Mouse (Mus musculus): ENCODE data around the gene Wdcp.
A peak's percentile ranks its signal among the peaks of the same experiment; 100 is the strongest.
"Not testable (repeated sequence)": the region's sequence is repeated elsewhere in the genome, so short reads cannot be mapped to it uniquely, and the experiment has no call there.

Wdcp gene

GRCm38 (mm10) chr12:4842890-4843597, at the start of gene Wdcp:
Gene Wdcp, plus strand, starts transcription at chr12:4843303.
- peak; percentile 87 for DNase-seq

GRCm38 (mm10) chr12:4793718-4794117, 49.4 kb upstream of the Wdcp start:
- DNase-seq, result peak; percentile 46

- DNase-seq, result not testable (repeated sequence)
Measured at GRCm38 (mm10) chr12:4797471-4797870, 45.6 kb upstream of the Wdcp start.

- no peak for DNase-seq
Measured at GRCm38 (mm10) chr12:4811036-4811435, 32.1 kb upstream of the Wdcp start.

GRCm38 (mm10) chr12:4811705-4812104, 31.4 kb upstream of the Wdcp start:
- DNase-seq, result no peak

- no peak for DNase-seq
Measured at GRCm38 (mm10) chr12:4813636-4814035, 29.5 kb upstream of the Wdcp start.

GRCm38 (mm10) chr12:4816680-4817360, 26.3 kb upstream of the Wdcp start:
- no peak for DNase-seq

GRCm38 (mm10) chr12:4817361-4818101, 25.6 kb upstream of the Wdcp start, which contains the start of gene Sf3b6:
Gene Sf3b6, plus strand, starts transcription at chr12:4817544.
- DNase-seq, result peak; percentile 100

- no peak for DNase-seq
Measured at GRCm38 (mm10) chr12:4827256-4827655, 15.8 kb upstream of the Wdcp start.

GRCm38 (mm10) chr12:4836959-4837358, 6.1 kb upstream of the Wdcp start:
- no peak for DNase-seq

- DNase-seq, result no peak
Measured at GRCm38 (mm10) chr12:4840010-4840409, 3.1 kb upstream of the Wdcp start.

- no peak for DNase-seq
Measured at GRCm38 (mm10) chr12:4840741-4841140, 2.4 kb upstream of the Wdcp start.

- DNase-seq, result peak; percentile 64
Measured at GRCm38 (mm10) chr12:4841392-4841887, 1.7 kb upstream of the Wdcp start, which contains the start of gene Fkbp1b. Gene Fkbp1b, minus strand, starts transcription at chr12:4841591.

- no peak for DNase-seq
Measured at GRCm38 (mm10) chr12:4842456-4842855, 647 bp upstream of the Wdcp start.

- peak; percentile 46 for DNase-seq
Measured at GRCm38 (mm10) chr12:4843741-4844140, 638 bp downstream of the Wdcp start.

GRCm38 (mm10) chr12:4856160-4856559, 13.1 kb downstream of the Wdcp start:
- peak; percentile 47 for DNase-seq

GRCm38 (mm10) chr12:4856834-4857233, 13.7 kb downstream of the Wdcp start:
- DNase-seq, result no peak

- no peak for DNase-seq
Measured at GRCm38 (mm10) chr12:4859241-4859914, 16.3 kb downstream of the Wdcp start.

GRCm38 (mm10) chr12:4862672-4863071, 19.6 kb downstream of the Wdcp start:
- DNase-seq, result no peak

- no peak for DNase-seq
Measured at GRCm38 (mm10) chr12:4863654-4864337, 20.7 kb downstream of the Wdcp start.

- DNase-seq, result no peak
Measured at GRCm38 (mm10) chr12:4864338-4864690, 21.2 kb downstream of the Wdcp start.

GRCm38 (mm10) chr12:4868924-4869323, 25.8 kb downstream of the Wdcp start:
- no peak for DNase-seq
